Mouse (Mus musculus) CD4-positive, CD25-positive, alpha-beta regulatory T cell, adult 4 months (primary cell): Measurements from ENCODE around the gene Iqsec1. TPM values are rescaled to one million over a fixed set of nuclear protein-coding genes. Genes with fewer than 3 reads are reported as not detected.

Source experiments
- ATAC-seq: one replicate; pipeline ENCODE4 v1.8.0; 2017
- polyA plus RNA-seq, 2 experiments: library from polyadenylated mRNA; unstranded; fragments of 100-300 nt; shearing (Covaris generic); gene quantifications; one replicate each; pipeline ENCODE4 v1.2.1; 2017

Gene Iqsec1
- polyA plus RNA-seq, 2 experiments from 2014 or later: 6.6 to 8.9 TPM

DNA sequence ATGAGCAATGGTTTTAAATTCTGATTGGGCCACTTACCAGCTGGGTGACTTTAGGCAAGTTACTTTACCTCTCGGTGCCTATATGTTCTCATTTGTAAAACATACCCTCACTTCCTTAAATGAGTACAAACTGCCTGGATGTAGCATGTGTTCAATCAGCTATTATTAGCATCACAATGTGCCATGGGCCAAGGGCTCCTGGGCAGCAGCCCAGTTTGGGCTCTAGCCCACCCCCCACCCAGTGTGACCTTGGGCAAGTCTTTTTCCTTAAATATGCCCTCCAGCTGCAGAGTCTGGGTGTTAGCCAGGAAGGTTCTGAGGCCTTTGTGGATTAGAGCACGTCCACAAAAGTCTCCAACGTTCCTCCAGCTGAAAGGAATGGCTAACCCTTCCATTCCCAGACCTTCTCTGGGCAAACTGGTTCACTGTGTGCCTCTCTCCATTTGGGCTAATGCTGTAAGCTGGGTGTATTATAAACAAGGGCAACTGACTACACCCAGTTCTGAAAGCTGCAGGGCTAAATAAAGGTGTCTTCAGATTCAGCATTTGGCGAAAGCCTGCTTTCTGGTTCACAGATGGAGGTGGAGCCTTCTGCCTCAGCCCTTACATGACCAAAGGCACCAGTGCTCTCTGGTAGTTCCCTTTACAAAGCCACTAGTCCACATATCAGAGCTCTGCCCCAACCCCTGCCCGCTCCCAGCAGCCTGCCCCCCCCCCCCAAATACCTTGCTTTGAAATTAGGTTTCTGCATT lies 101.3 kb downstream of the Iqsec1 start:
- ATAC-seq: no peak

DNA sequence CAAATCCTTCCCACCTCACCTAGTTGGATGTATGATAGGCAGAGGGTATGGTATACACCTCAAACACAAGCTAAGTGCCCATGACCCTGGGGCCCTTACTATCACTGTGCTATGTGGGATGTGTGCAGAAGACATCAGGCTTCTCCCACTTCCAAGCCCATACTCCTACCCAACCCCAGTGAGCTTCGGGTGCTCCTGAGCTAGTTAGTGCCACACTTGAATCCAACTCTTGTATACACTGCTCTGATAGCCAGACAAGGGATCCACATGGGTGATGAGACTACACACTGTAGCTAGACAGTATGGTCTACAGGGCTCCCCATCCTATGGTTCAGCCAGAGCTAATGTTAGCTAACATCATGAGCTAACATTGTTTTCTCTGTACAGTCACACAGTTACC lies 102.9 kb downstream of the Iqsec1 start:
- ATAC-seq: no peak

GRCm38 (mm10) chr6:90884631-90885030 lies 103.9 kb downstream of the Iqsec1 start:
- ATAC-seq: no peak

DNA sequence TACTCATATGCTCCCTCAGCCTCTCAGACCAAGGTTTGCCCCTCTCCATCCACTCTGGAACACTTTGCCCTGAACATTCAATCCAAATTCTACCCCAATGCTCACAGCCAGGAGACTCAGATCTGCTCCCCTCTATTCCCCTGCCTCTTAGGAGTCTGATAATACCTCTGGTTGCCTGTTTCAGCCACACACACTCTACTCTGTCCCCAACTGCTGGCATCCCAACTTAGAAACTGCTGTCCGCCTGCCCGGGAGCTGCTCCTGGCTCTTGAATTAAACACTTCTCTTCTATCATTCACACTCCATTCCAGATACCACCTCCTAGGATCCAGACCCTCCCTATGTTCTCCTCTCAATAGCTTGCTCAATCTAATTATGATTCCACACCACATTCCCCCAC lies 107.5 kb downstream of the Iqsec1 start:
- no peak for ATAC-seq

DNA sequence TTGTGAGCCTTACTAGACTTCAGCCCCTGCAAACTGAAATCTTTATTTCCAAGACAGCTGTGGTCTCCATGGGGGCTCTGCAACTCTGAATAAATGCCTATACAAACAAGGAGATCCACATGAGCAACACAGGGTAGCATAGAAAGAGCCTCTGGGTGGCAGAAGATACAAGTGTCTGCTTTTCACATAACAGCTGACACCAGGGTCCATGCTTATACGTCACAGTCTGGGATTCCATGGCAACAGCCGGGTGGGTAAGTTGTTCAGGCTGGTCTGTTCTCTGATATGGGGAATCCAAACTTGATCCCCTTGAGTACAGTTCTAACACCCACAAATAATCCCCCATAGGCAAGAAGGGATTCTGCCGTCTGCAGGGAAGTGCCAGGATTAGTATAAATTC lies 108.1 kb downstream of the Iqsec1 start:
- ATAC-seq: no peak

GRCm38 (mm10) chr6:90871581-90871980 lies 116.9 kb downstream of the Iqsec1 start:
- no peak for ATAC-seq

DNA sequence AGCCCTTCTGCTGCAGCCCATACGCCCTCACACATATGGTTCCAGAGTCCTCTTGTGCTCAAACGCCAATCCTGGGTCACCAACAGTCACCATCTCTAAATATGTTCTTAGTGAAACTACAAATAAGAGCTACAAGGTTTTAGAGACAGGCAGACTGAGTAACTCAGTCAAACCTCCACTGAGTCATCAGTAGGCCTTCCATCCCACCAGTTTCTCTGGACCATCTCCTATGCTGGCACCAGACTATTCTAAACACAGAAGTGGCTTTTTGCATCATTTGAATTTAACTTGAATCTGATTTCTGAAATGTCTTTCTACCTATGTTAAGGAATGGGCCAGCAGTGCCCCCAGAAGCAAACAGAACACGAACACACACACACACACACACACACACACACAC lies 120.5 kb downstream of the Iqsec1 start:
- ATAC-seq: no peak

DNA sequence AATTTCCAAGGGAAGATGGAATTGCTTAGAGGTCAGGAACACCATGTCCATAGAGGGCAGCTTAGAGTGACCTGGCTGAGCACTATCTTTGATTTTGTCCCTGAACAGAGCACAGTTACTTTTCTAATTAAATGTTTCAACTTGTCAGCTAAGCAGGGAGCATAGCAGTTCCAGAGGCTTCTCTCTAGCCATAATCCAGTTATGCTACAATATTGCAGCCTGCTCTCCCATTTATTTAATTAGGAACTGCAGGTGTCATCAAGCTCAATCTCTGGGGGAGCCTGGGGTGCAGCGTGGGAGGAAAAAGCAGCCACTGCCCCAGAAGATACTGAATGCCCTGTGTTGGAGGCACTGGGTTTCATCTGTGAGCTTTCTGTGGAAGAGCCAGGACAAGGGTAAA lies 127.1 kb downstream of the Iqsec1 start:
- no peak for ATAC-seq

DNA sequence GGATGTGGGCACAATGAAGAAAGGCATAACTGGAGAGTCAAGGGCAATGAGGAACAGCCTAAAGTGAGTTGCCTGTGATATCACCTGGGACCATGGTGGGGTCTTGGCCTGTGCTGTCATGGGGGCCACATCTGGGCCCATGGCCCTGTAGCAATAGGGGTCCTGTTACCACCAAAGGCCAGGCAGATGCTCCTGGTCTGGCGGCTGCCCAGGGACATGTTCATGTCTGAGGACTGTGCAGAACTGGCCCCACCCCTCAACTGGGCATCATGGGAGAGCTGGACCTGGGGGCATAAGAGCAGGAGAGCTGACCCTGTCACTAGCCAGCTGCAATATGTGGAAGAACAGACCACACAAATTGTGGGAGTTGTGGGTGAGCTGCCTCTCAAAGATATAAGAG lies 130.6 kb downstream of the Iqsec1 start:
- ATAC-seq: no peak

DNA sequence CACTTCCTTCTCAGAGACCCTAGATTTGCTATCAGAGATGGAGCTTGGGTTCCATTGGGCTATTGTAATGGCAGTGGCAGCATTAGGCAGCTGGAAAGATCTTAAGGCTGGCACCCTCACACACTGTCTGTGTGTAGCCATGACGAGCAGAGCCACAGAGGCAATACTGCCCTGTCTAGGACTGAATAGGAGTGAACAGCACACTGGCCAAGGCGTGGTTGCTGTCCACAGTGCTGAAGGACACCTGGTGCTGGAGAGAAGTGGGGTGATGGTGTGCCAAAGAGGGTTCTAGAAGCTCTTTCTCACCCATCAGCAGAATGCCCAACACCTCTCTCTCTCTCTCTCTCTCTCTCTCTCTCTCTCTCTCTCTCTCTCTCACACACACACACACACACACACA lies 136.1 kb downstream of the Iqsec1 start:
- ATAC-seq: no peak

DNA sequence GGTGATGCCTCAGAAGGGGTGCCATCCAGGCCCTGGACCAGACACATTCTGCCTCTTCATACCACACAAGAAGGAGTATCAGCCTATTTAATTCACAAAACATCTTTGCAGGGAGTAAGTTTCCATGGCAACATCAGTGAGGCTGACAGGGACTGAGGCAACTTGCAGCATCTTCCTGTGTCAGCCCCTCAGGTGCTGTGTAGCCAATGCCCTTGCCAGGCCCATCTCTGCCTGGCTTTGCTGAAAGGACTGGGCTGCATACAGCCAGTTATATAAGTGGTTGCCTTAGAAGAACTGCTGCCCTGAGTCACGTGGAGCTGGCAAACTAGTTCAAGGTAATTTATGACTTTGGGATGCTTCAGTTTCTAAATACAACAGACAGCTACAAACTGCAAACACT lies 140.4 kb downstream of the Iqsec1 start:
- ATAC-seq: no peak

GRCm38 (mm10) chr6:90847523-90847922 lies 141.0 kb downstream of the Iqsec1 start:
- ATAC-seq: no peak

DNA sequence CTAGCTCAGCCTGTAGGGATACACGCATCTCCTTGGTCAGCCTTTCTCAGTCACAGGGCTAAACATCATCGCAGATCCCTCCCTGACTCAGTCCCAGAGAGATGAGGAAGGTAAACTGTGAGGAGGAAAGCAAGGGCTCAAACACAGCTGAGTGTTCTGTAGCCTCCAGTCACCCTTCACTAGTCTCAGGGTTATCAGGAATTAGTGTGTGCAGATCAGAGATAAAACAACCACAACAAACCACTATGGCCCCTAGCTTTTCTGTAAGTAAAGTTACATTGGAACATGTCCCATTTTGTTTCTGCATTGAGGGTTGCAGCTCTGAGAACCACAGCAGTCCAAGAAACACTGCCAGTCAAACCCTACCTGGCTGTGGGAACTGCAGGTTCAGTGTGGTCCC lies 148.5 kb downstream of the Iqsec1 start:
- ATAC-seq: no peak

DNA sequence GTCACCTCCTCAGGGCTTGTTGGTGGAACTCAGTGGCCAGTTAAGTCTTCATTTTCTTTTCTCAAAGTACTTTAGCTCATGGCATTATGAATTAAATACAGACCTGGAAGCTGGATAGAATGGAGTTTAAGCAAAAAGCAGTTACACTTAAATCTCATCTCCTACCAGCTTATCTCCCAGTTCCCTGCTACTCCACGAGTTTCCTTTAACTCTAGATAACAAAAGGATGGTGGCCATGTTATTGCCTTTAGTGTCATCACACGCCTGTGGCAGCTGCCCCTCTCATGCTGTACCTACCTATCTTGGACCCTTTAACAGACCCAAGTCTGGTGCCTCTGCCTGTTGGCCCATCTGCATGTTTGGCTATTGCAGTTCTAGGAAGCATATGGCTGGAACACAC lies 151.7 kb downstream of the Iqsec1 start:
- ATAC-seq: no peak

GRCm38 (mm10) chr6:90829536-90829935 lies 158.9 kb downstream of the Iqsec1 start:
- no peak for ATAC-seq

- ATAC-seq: no peak
Measured at GRCm38 (mm10) chr6:90825063-90825462, 163.4 kb downstream of the Iqsec1 start.

DNA sequence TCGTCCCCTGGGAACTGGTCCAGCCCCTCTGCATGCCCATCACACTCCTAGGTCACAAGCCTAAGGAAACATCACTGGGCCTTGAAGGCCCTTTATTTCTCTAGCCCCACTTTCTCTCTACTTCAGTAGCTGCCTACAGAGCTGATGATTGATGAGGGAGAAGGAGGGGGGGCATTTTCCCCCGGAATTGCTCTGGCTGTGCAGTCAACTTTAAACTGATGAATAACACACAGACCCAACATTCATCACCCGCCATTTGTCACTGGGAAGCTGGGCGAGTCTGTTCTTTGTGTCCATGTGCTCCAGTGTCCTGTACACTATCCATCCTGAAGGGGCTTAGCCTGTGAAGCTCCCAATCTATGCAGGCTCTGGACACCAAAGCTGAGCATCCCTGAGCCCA lies 165.2 kb downstream of the Iqsec1 start:
- no peak for ATAC-seq

- no peak for ATAC-seq
Measured at GRCm38 (mm10) chr6:90821916-90822602, 166.4 kb downstream of the Iqsec1 start.

DNA sequence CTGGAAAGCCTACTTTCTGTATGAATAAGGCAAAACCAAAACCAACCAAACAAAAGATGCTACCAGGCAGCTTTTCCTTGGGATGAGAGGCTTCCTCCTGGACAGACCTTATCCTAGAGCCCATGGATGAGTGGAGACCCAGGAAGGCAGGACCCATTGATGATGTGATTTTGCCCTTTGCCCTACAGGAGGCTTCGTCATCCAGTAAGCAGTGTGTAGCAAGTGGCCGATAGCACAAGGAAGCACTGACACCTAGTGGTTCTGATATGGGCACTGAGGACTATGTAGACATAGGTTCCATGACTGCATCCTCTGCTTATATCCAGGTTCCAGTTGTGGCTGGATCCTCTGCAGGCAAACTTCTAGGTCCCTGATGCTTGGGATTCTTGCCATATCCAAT lies 168.6 kb downstream of the Iqsec1 start:
- ATAC-seq: peak; percentile 49

- peak; percentile 39 for ATAC-seq
Measured at GRCm38 (mm10) chr6:90818956-90819355, 169.5 kb downstream of the Iqsec1 start.

- no peak for ATAC-seq
Measured at GRCm38 (mm10) chr6:90816551-90816950, 171.9 kb downstream of the Iqsec1 start.

DNA sequence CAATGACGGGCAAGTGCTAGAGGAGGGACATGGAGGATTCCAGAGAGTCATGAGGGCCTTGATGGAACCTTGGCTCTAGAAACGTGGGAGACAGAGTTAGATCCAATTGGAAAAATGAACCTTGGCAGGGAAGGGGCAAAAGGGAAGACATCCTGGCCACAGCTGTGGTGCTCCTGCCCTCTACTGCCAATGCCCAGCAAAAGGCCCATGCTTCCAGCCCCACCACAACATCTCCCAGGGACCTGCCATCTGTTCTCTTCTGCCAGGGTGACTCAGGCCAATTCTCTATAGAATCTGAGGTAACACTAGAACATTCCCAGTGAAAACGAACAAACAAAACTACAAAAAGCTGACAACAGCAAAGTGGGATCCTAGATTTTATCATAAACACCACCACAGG lies 173.1 kb downstream of the Iqsec1 start:
- ATAC-seq: no peak

- no peak for ATAC-seq
Measured at GRCm38 (mm10) chr6:90813526-90813925, 175.0 kb downstream of the Iqsec1 start.

DNA sequence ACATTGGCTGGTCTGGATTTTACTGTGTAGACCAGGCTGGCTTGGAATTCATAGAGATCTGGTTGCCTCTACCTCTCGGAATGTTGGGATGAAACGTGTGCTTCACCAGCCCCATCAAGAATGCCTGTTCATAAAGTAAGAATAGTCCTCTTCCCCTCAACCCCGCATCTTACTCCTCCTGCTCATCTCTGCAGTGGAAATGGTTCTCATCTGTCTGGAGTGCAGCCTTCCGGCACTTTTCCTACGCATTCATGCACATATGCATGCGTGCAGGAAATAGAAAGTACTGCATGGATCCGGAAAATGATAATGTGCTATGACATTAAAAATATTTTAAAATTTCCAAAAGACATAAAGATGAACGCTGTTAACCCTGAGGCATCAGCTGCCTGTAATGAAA lies 175.9 kb downstream of the Iqsec1 start:
- no peak for ATAC-seq

- ATAC-seq: no peak
Measured at GRCm38 (mm10) chr6:90812072-90812471, 176.4 kb downstream of the Iqsec1 start.
